Mouse (Mus musculus) heart, adult 2 months (tissue): ENCODE data around the gene Chst5. TPM values are rescaled to one million over a fixed set of nuclear protein-coding genes. Genes with fewer than 3 reads are reported as not detected.

Experiments
- DNase-seq, 2 experiments: peaks; one replicate each; pipeline ENCODE4 v3.0.0; 2021
- H3K27ac ChIP-seq: fragments of 200-600 bp; 2 replicates; pipeline ENCODE4 v1.8.1; 2022
- H3K27me3 ChIP-seq: fragments of 200-500 bp; 2 replicates; pipeline ENCODE4 v1.6.1; 2012; ENCODE audit warnings: mild to moderate bottlenecking, low read length, inconsistent platforms, mixed read lengths; ENCODE audit not compliant: control insufficient read depth, insufficient read depth
- H3K36me3 ChIP-seq: fragments of 200-500 bp; 2 replicates; pipeline ENCODE4 v1.6.1; 2012; ENCODE audit warnings: low read length, inconsistent platforms; ENCODE audit not compliant: control insufficient read depth, insufficient read depth
- H3K4me1 ChIP-seq: fragments of 200-500 bp; 2 replicates; pipeline ENCODE4 v1.6.1; 2011; ENCODE audit warnings: low read length; ENCODE audit not compliant: control insufficient read depth, insufficient read depth
- H3K4me3 ChIP-seq: fragments of 200-600 bp; 2 replicates; pipeline ENCODE4 v1.8.1; 2022
- H3K79me2 ChIP-seq: fragments of 200-500 bp; replicated peaks from 2 replicates; pipeline ENCODE4 v1.6.1; 2012; ENCODE audit warnings: mild to moderate bottlenecking, inconsistent platforms, low read length, moderate library complexity, mixed read lengths; ENCODE audit not compliant: control insufficient read depth, insufficient read depth
- H3K9ac ChIP-seq: fragments of 200-500 bp; 2 replicates; pipeline ENCODE4 v1.6.1; 2012; ENCODE audit warnings: low read depth, mild to moderate bottlenecking, control low read depth, inconsistent platforms, low read length, mixed read lengths
- CTCF ChIP-seq: fragments of 200-600 bp; IDR thresholded peaks from 2 replicates; pipeline ENCODE4 v1.8.1; 2022; ENCODE audit warnings: antibody characterized with exemption, mild to moderate bottlenecking, moderate library complexity
- EP300 ChIP-seq: fragments of 200-500 bp; IDR thresholded peaks from 2 replicates; pipeline ENCODE4 v1.6.1; 2011; ENCODE audit warnings: low read depth, low read length, control low read depth; ENCODE audit not compliant: insufficient read depth
- POLR2A ChIP-seq: fragments of 200-500 bp; IDR thresholded peaks from 2 replicates; pipeline ENCODE4 v1.6.1; 2011; ENCODE audit warnings: mild to moderate bottlenecking, low read depth, low read length, control low read depth; ENCODE audit not compliant: insufficient read depth
- WGBS: fragments of 180-500 bp; shearing (Covaris S2); methylation state at CpG from one replicate; pipeline ENCODE4 v1.1.7; 2018; 5-methylcytosine and 5-hydroxymethylcytosine counted together
- intact Hi-C: fragments of 180-260 bp; cut with DNase I; formaldehyde crosslinking; loops from one replicate; pipeline ENCODE4 v1.15.1; 2025
- long read RNA-seq: library from polyadenylated mRNA; stranded (forward); transcript quantifications from one replicate; pipeline ENCODE4 v2.0.0, GENCODE M21; 2021
- polyA plus RNA-seq: library from polyadenylated mRNA; depleted of rRNA; stranded (reverse); fragments of >200 nt; gene quantifications from 2 replicates; pipeline ENCODE4 v1.2.3, GENCODE M21; 2012; rRNA removed
- total RNA-seq, 2 experiments: library from RNA; stranded (reverse); gene quantifications; 2 replicates each; pipeline ENCODE4 v1.2.3; 2021

Chst5 gene
- total RNA-seq (not detected), polyA plus RNA-seq (not detected in 2 replicates)
- long read RNA-seq = 0 reads

GRCm38 (mm10) chr8:111909621-111910450 lies at the start of gene Chst5:
TSS of gene Chst5 (minus strand) at chr8:111910447.
- no peaks in the 10 kb centered on the region for H3K79me2 ChIP-seq
- H3K4me1 ChIP-seq = no peaks in the 10 kb centered on the region
- no peak for DNase-seq
- H3K27me3 ChIP-seq = peaks cover 6% of the 10 kb centered on the region
- no peak within 1 kb of the TSS for H3K4me3 ChIP-seq
- WGBS = 9% methylated on average over 47 of the region's 47 CpGs
- intact Hi-C loops = no loop called here
- H3K36me3 ChIP-seq = no peaks in the 10 kb centered on the region
- TF ChIP-seq CTCF = no peak
- TF ChIP-seq EP300 = no peak
- TF ChIP-seq POLR2A = no peak
- H3K9ac ChIP-seq = no peak within 1 kb of the TSS
- no peak within 1 kb of the TSS for H3K27ac ChIP-seq

GRCm38 (mm10) chr8:111957231-111957630 lies 47.0 kb upstream of the Chst5 start:
- H3K79me2 ChIP-seq = no peaks in the 10 kb centered on the region
- no peak overlapping the region for H3K9ac ChIP-seq
- no peak for DNase-seq
- H3K27me3 ChIP-seq = no peaks in the 10 kb centered on the region
- 91% methylated on average over 2 of the region's 2 CpGs for WGBS
- no peaks in the 10 kb centered on the region; the same call in 1 of the 2 replicates for H3K36me3 ChIP-seq
- H3K27ac ChIP-seq = no peak overlapping the region
- no peak for TF ChIP-seq CTCF
- TF ChIP-seq POLR2A = no peak
- TF ChIP-seq EP300 = no peak
- no peak overlapping the region for H3K4me3 ChIP-seq
- intact Hi-C loops = no loop called here
- H3K4me1 ChIP-seq = no peaks in the 10 kb centered on the region

- no peak overlapping the region for H3K9ac ChIP-seq
- no peaks in the 10 kb centered on the region; the same call in 1 of the 2 replicates for H3K36me3 ChIP-seq
- intact Hi-C loops = no loop called here
- H3K4me1 ChIP-seq = no peaks in the 10 kb centered on the region
- H3K79me2 ChIP-seq = no peaks in the 10 kb centered on the region
- no peaks in the 10 kb centered on the region for H3K27me3 ChIP-seq
- H3K27ac ChIP-seq = no peak overlapping the region
- TF ChIP-seq EP300 (no peak), POLR2A (no peak), CTCF (no peak)
- no peak overlapping the region for H3K4me3 ChIP-seq
- WGBS = 77% methylated on average over 5 of the region's 5 CpGs
- no peak for DNase-seq
Measured at GRCm38 (mm10) chr8:111955879-111956278, 45.6 kb upstream of the Chst5 start.

GRCm38 (mm10) chr8:111954844-111955594 lies 44.8 kb upstream of the Chst5 start:
- Histone ChIP-seq H3K36me3 (no peaks in the 10 kb centered on the region; the same call in 1 of the 2 replicates), H3K9ac (no peak overlapping the region), H3K4me1 (no peaks in the 10 kb centered on the region), H3K4me3 (no peak overlapping the region), H3K27ac (no peak overlapping the region), H3K79me2 (no peaks in the 10 kb centered on the region), H3K27me3 (no peaks in the 10 kb centered on the region)
- no peak for DNase-seq
- intact Hi-C loops = no loop called here
- TF ChIP-seq EP300 (no peak), POLR2A (no peak), CTCF (no peak)
- 74% methylated on average over 4 of the region's 4 CpGs for WGBS

- 96% methylated on average over 5 of the region's 5 CpGs for WGBS
- no peaks in the 10 kb centered on the region for H3K27me3 ChIP-seq
- no peaks in the 10 kb centered on the region for H3K79me2 ChIP-seq
- TF ChIP-seq POLR2A = no peak
- no peak for TF ChIP-seq CTCF
- TF ChIP-seq EP300 = no peak
- H3K9ac ChIP-seq = no peak overlapping the region
- no peak for DNase-seq
- no peaks in the 10 kb centered on the region; the same call in 1 of the 2 replicates for H3K36me3 ChIP-seq
- no peak overlapping the region for H3K27ac ChIP-seq
- intact Hi-C loops = no loop called here
- H3K4me1 ChIP-seq = no peaks in the 10 kb centered on the region
- H3K4me3 ChIP-seq = no peak overlapping the region
Measured at GRCm38 (mm10) chr8:111951936-111952335, 41.7 kb upstream of the Chst5 start.
